In genomic region chr6:97144359-97144758, GRCm38 (mm10) we compare ENCODE assay signal across 9 mouse cellular contexts. TPM values are rescaled to one million over a fixed set of nuclear protein-coding genes. Genes with fewer than 3 reads are reported as not detected.
DNase-seq lines count a peak whose midpoint lies in the region; ATAC-seq and TF ChIP-seq lines count a peak whose summit lies in the region.
"Had no signal": no experiment of that assay in that cellular context is flagged by ENCODE, and none has a peak within 500 bp of the region (broad histone marks: within the 10 kb centered on the region; RNA-seq: fewer than 3 reads in every experiment).

No protein-coding gene starts in this region.

- no peak for TF ChIP-seq POLR2A in cerebellum, adult 2 months (IDR thresholded peaks at IDR 0.05; ENCODE audit: borderline replicate concordance, insufficient read depth, low read length)

- 30% methylated on average over 7 of the region's 7 CpGs for WGBS in heart, embryonic 13.5 days
- 54% methylated on average over 7 of the region's 7 CpGs for WGBS in cerebellum, adult 2 months
- WGBS in hindbrain, embryonic 16.5 days, result 33% methylated on average over 7 of the region's 7 CpGs

- H3K27ac ChIP-seq in heart, embryonic 13.5 days (replicated peaks), result 0 out of 2 replicates have a peak overlapping the region, but pooled peaks have one; percentile 20
- no peak overlapping the region for H3K27ac ChIP-seq in cerebellum, adult 2 months (ENCODE audit: insufficient read depth, low read length)
- H3K27ac ChIP-seq in hindbrain, embryonic 16.5 days (ENCODE audit: low read depth, low read length), result no peak overlapping the region

- no peak overlapping the region for H3K4me2 ChIP-seq in heart, embryonic 13.5 days
- no peak overlapping the region for H3K4me2 ChIP-seq in hindbrain, embryonic 16.5 days (ENCODE audit: low read length)

- H3K36me3 ChIP-seq in heart, embryonic 13.5 days, result peaks cover 46% of the 10 kb centered on the region
- no peaks in the 10 kb centered on the region; the same call in 1 of the 2 replicates for H3K36me3 ChIP-seq in hindbrain, embryonic 16.5 days (ENCODE audit: control insufficient read depth, insufficient read depth, low read length)

- no peak overlapping the region for H3K4me3 ChIP-seq in heart, embryonic 13.5 days
- H3K4me3 ChIP-seq in cerebellum, adult 2 months (replicated peaks; ENCODE audit: insufficient read depth, low read depth, low read length), result no peak overlapping the region
- H3K4me3 ChIP-seq in hindbrain, embryonic 16.5 days (ENCODE audit: low read length), result no peak overlapping the region

- no peak for TF ChIP-seq CTCF in cerebellum, adult 2 months (IDR thresholded peaks at IDR 0.05; ENCODE audit: borderline replicate concordance, insufficient read depth, low read depth, low read length)

- peaks cover 5% of the 10 kb centered on the region; the same call in 1 of the 2 replicates for H3K9me3 ChIP-seq in heart, embryonic 13.5 days
- H3K9me3 ChIP-seq in hindbrain, embryonic 16.5 days (ENCODE audit: control insufficient read depth, low read length), result no peaks in the 10 kb centered on the region

- H3K27me3 ChIP-seq in heart, embryonic 13.5 days (replicated peaks), result no peaks in the 10 kb centered on the region
- no peaks in the 10 kb centered on the region for H3K27me3 ChIP-seq in cerebellum, adult 2 months (ENCODE audit: control insufficient read depth, insufficient read depth, low read length)
- no peaks in the 10 kb centered on the region for H3K27me3 ChIP-seq in hindbrain, embryonic 16.5 days (replicated peaks; ENCODE audit: control insufficient read depth, insufficient read depth, low read length)

- peak; percentile 88 to 94 for DNase-seq in adrenal gland, adult (ENCODE audit: inconsistent age in 2 of 2, low spot score in 1 of 2)
- DNase-seq in adrenal gland, postnatal 10 days, result peak; percentile 82
- DNase-seq in kidney, postnatal 4 days, result peak; percentile 63 to 76
- DNase-seq in cerebellum, adult 11 months, result no peak
- no peak for DNase-seq in layer of hippocampus, adult 9-11 months
- no peak for DNase-seq in cerebellum, adult 2 months
- DNase-seq: liver had no signal

- no peak overlapping the region for H3K9ac ChIP-seq in heart, embryonic 13.5 days
- H3K9ac ChIP-seq in hindbrain, embryonic 16.5 days (ENCODE audit: low read depth, low read length), result no peak overlapping the region

- ATAC-seq in heart, embryonic 13.5 days (ENCODE audit: extremely low read depth, insufficient number of reproducible peaks, low FRiP score, low TSS enrichment), result no peak
- ATAC-seq in hindbrain, embryonic 16.5 days, result no peak

- H3K4me1 ChIP-seq in heart, embryonic 13.5 days, result peaks cover 32% of the 10 kb centered on the region
- H3K4me1 ChIP-seq in cerebellum, adult 2 months (ENCODE audit: control insufficient read depth, insufficient read depth, low read length), result no peaks in the 10 kb centered on the region
- peaks cover 12% of the 10 kb centered on the region for H3K4me1 ChIP-seq in hindbrain, embryonic 16.5 days (ENCODE audit: control insufficient read depth, insufficient read depth, low read depth, low read length)

RNA-seq across cellular contexts. Expression of gene Eogt, which starts 4.6 kb away (rescaled TPM):
- total RNA-seq in adrenal gland, postnatal 10 days (2021), result 10 to 100 TPM; 34.2 to 49.2 TPM
- polyA plus RNA-seq in heart, embryonic 13.5 days (2015; fragmentation: Nextera tagmentation; extraction: Ambion mirVana), result 11.1 and 12.6 TPM in 2 replicates
- polyA plus RNA-seq in cerebellum, adult 2 months (2012; rRNA removed), result 20.7 and 21.8 TPM in 2 replicates
- 13.8 and 17.7 TPM in 2 replicates for polyA plus RNA-seq in hindbrain, embryonic 16.5 days (2015; fragmentation: Nextera tagmentation; extraction: Ambion mirVana)

RNA-seq across cellular contexts. Expression of gene Tmf1, which starts 34.6 kb away (rescaled TPM):
- total RNA-seq in adrenal gland, postnatal 10 days (2021), result 10 to 100 TPM; 37.0 to 43.5 TPM
- polyA plus RNA-seq in heart, embryonic 13.5 days (2015; fragmentation: Nextera tagmentation; extraction: Ambion mirVana), result 23.6 and 25.7 TPM in 2 replicates
- polyA plus RNA-seq in cerebellum, adult 2 months (2012; rRNA removed), result 13.4 and 14.2 TPM in 2 replicates
- 31.5 and 34.7 TPM in 2 replicates for polyA plus RNA-seq in hindbrain, embryonic 16.5 days (2015; fragmentation: Nextera tagmentation; extraction: Ambion mirVana)

Comparison
In these comparisons a context has a peak if more than half of its experiments do, and no peak if none do; other contexts are left out.
1. DNase-seq: peak in adrenal gland, adult (2 of 2), adrenal gland, postnatal 10 days (single experiment) and kidney, postnatal 4 days (2 of 2); none in cerebellum, adult 11 months (single experiment), layer of hippocampus, adult 9-11 months (single experiment) and cerebellum, adult 2 months (0 of 2).